Comparison of ENCODE assay signal across 7 mouse cellular contexts in genomic region chr2:122194509-122194929, GRCm38 (mm10). TPM values are rescaled to one million over a fixed set of nuclear protein-coding genes. Genes with fewer than 3 reads are reported as not detected.
DNase-seq lines count a peak whose midpoint lies in the region; ATAC-seq and TF ChIP-seq lines count a peak whose summit lies in the region.

No protein-coding gene starts in this region.

- H3K9me3 ChIP-seq in lung, embryonic 14.5 days (ENCODE audit: low read depth, low read length), result no peaks in the 10 kb centered on the region

- H3K27ac ChIP-seq in lung, embryonic 14.5 days (ENCODE audit: low read depth), result no peak overlapping the region

- H3K4me2 ChIP-seq in lung, embryonic 14.5 days, result no peak overlapping the region

- intact Hi-C loops in left cerebral cortex, postnatal 4 days (cut with DNase I), result loop anchor here (2.0 to 10.0 kb wide), 3 partner anchors 108 to 430 kb away; no protein-coding TSS in a partner anchor

- H3K4me1 ChIP-seq in lung, embryonic 14.5 days (ENCODE audit: insufficient read depth), result no peaks in the 10 kb centered on the region

- no peak overlapping the region for H3K9ac ChIP-seq in lung, embryonic 14.5 days

- 48% methylated on average over 1 of the region's 1 CpGs for WGBS in lung, embryonic 14.5 days

- peak; percentile 58; the same call in 1 of the 2 replicates for ATAC-seq in lung, embryonic 14.5 days (ENCODE audit: insufficient read depth)
- ATAC-seq in frontal cortex, adult (ENCODE audit: low TSS enrichment), result peak; percentile 97

- no peaks in the 10 kb centered on the region for H3K27me3 ChIP-seq in lung, embryonic 14.5 days (ENCODE audit: insufficient read depth, low read length)

- TF ChIP-seq CTCF in lung, embryonic 14.5 days (IDR thresholded peaks at IDR 0.05; ENCODE audit: low read depth), result peak; percentile 55

- DNase-seq in lung, embryonic 14.5 days, result peak; percentile 71
- DNase-seq in lung, postnatal 14 days, result no peak
- peak; percentile 33 for DNase-seq in c-Kit-positive CD71-negative TER-119-negative erythroid progenitor cells, embryonic 14.5 days (ENCODE audit: low read depth)
- peak; percentile 3 for DNase-seq in left cerebral cortex, postnatal 4 days
- DNase-seq in retina, postnatal 7 days (ENCODE audit: low read depth, low spot score), result peak; percentile 41
- no peak for DNase-seq in urinary bladder, postnatal 10 days (ENCODE audit: low spot score)

- H3K36me3 ChIP-seq in lung, embryonic 14.5 days (ENCODE audit: insufficient read depth), result no peaks in the 10 kb centered on the region

- no peak overlapping the region for H3K4me3 ChIP-seq in lung, embryonic 14.5 days (ENCODE audit: low read depth, low read length)

RNA-seq across cellular contexts. Expression of gene Terb2, which starts 8.4 kb away (rescaled TPM):
- not detected in 2 replicates for polyA plus RNA-seq in lung, embryonic 14.5 days (2014; fragmentation: Nextera tagmentation; extraction: Ambion mirVana)
- total RNA-seq in left cerebral cortex, postnatal 4 days (2021), result not detected

RNA-seq across cellular contexts. Expression of gene Patl2, which starts 8.5 kb away (rescaled TPM):
- polyA plus RNA-seq in lung, embryonic 14.5 days (2014; fragmentation: Nextera tagmentation; extraction: Ambion mirVana), result not detected in 2 replicates
- not detected for total RNA-seq in left cerebral cortex, postnatal 4 days (2021)

RNA-seq across cellular contexts. Expression of gene Trim69, which starts 34.0 kb away (rescaled TPM):
- not detected in 2 replicates for polyA plus RNA-seq in lung, embryonic 14.5 days (2014; fragmentation: Nextera tagmentation; extraction: Ambion mirVana)
- total RNA-seq in left cerebral cortex, postnatal 4 days (2021), result not detected

RNA-seq across cellular contexts. Expression of gene Sord, which starts 40.0 kb away (rescaled TPM):
- polyA plus RNA-seq in lung, embryonic 14.5 days (2014; fragmentation: Nextera tagmentation; extraction: Ambion mirVana), result 16.0 and 16.2 TPM in 2 replicates
- 10 to 100 TPM; 14.9 to 16.0 TPM for total RNA-seq in left cerebral cortex, postnatal 4 days (2021)

RNA-seq across cellular contexts. Expression of gene B2m, which starts 47.0 kb away (rescaled TPM):
- 308 and 336 TPM in 2 replicates for polyA plus RNA-seq in lung, embryonic 14.5 days (2014; fragmentation: Nextera tagmentation; extraction: Ambion mirVana)
- total RNA-seq in left cerebral cortex, postnatal 4 days (2021), result 10 to 100 TPM; 38.3 to 42.6 TPM

Comparison
In these comparisons a context has a peak if more than half of its experiments do, and no peak if none do; other contexts are left out.
1. DNase-seq: peak in lung, embryonic 14.5 days (single experiment), c-Kit-positive CD71-negative TER-119-negative erythroid progenitor cells, embryonic 14.5 days (single experiment), left cerebral cortex, postnatal 4 days (single experiment) and retina, postnatal 7 days (single experiment); none in lung, postnatal 14 days (single experiment) and urinary bladder, postnatal 10 days (single experiment).